In the genomic region with DNA sequence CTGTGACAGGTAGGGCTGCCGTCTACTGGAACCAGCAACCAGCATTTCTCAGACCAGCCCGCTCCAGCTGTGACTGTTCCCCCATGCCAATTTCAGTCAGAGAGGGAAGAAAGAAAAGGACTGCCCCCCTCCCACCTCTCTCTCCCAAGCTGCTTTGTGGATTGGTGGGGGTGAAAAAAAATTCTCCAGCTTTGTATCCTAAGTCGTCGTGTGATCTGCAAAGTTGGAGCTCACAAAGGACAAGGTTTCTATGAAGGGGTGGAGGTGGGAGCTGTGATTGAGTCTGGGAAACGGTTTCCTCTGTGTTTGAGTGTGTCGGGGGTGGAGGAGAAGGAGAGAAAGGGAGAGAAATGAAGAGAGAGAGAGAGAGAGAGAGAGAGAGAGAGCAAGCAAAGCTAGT, we compare ENCODE assay signal across 26 mouse cellular contexts. TPM values are rescaled to one million over a fixed set of nuclear protein-coding genes. Genes with fewer than 3 reads are reported as not detected.
DNase-seq lines count a peak whose midpoint lies in the region; ATAC-seq and TF ChIP-seq lines count a peak whose summit lies in the region.
"Had no signal": no experiment of that assay in that cellular context is flagged by ENCODE, and none has a peak within 500 bp of the region (broad histone marks: within the 10 kb centered on the region; RNA-seq: fewer than 3 reads in every experiment).

No protein-coding gene starts in this region.

- 36% methylated on average over 6 of the region's 6 CpGs for WGBS in forebrain, embryonic 15.5 days

- no peaks in the 10 kb centered on the region for H3K36me3 ChIP-seq in forebrain, embryonic 15.5 days
- H3K36me3 ChIP-seq: G1E had no signal

- no peaks in the 10 kb centered on the region for H3K9me3 ChIP-seq in forebrain, embryonic 15.5 days

- TF ChIP-seq CTCF in brain, embryonic 14.5 days (IDR thresholded peaks at IDR 0.05; ENCODE audit: borderline replicate concordance, extremely low read depth, insufficient read depth, insufficient read length): no peak

- no peak overlapping the region for H3K27ac ChIP-seq in forebrain, embryonic 15.5 days (replicated peaks)

- no peak for TF ChIP-seq POLR2A in brain, embryonic 14.5 days (IDR thresholded peaks at IDR 0.05; ENCODE audit: borderline replicate concordance, extremely low read depth, insufficient read depth, insufficient read length, poor library complexity, severe bottlenecking)

- peaks cover 11% of the 10 kb centered on the region for H3K4me1 ChIP-seq in forebrain, embryonic 15.5 days

- H3K4me3 ChIP-seq in forebrain, embryonic 15.5 days: no peak overlapping the region

- no peak for DNase-seq in frontal cortex, postnatal 36 days (ENCODE audit: low spot score in 2 of 2)
- DNase-seq in brain, adult 2 months (ENCODE audit: low read depth, low spot score): peak; percentile 69
- DNase-seq in brain, embryonic 14.5 days (ENCODE audit: low read depth): peak; percentile 19
- no peak for DNase-seq in testis, postnatal 10 days (ENCODE audit: low spot score)
- DNase-seq in heart, adult 8-10 months (ENCODE audit: low spot score): no peak
- DNase-seq: adrenal gland, adult 8-10 months; adrenal gland, postnatal 25 days; B cell, adult 2 months; cerebellum, adult 11 months; cerebellum, adult 11-12 months; cerebellum, adult 18-20 months; cerebellum, adult 2 months had no signal

- ATAC-seq in frontal cortex, adult (ENCODE audit: low TSS enrichment): peak; percentile 45; the same call in 1 of the 2 replicates
- 0 out of 2 replicates have a peak, but pooled peaks have one; percentile 13 for ATAC-seq in neutrophil, adult 5-6 weeks (ENCODE audit: extremely low read depth, insufficient number of reproducible peaks, low FRiP score, poor library complexity, severe bottlenecking)
- ATAC-seq in forebrain, embryonic 15.5 days (replicated peaks): no peak
- ATAC-seq: activated CD4-positive, CD25-positive, alpha-beta regulatory T cell, adult 4 months; CD4-positive, CD25-positive, alpha-beta regulatory T cell, adult 4 months; Patski had no signal

- H3K4me2 ChIP-seq in forebrain, embryonic 15.5 days (replicated peaks): no peak overlapping the region

- H3K9ac ChIP-seq in forebrain, embryonic 15.5 days (replicated peaks): no peak overlapping the region

- no peaks in the 10 kb centered on the region for H3K27me3 ChIP-seq in forebrain, embryonic 15.5 days

RNA-seq across cellular contexts. Expression of a gene that starts 9.6 kb away (rescaled TPM):
- polyA plus RNA-seq in brain, embryonic 14.5 days (2012; rRNA removed): 11.4 and 12.0 TPM in 2 replicates
- under 0.01 TPM in 1 of 2 replicates, not detected in the other for total RNA-seq in neutrophil, adult 5-6 weeks (2017)
- total RNA-seq in heart, adult 8-10 months (2022): under 1 TPM in 1 of 4 experiments, not detected in 3; 0.03 TPM
- 2.3 and 2.6 TPM in 2 replicates for polyA plus RNA-seq in forebrain, embryonic 15.5 days (2015; fragmentation: Nextera tagmentation; extraction: Ambion mirVana)
- total RNA-seq: adrenal gland, adult 18-20 months; adrenal gland, adult 2 months; adrenal gland, postnatal 14 days; adrenal gland, postnatal 25 days; adrenal gland, postnatal 36 days; CH12.LX; MEL had no signal
- polyA plus RNA-seq: activated CD4-positive, CD25-positive, alpha-beta regulatory T cell, adult 4 months; adrenal gland, adult 2 months; C2C12; CD4-positive, CD25-positive, alpha-beta regulatory T cell, adult 4 months; G1E; Patski had no signal

Comparison
In these comparisons a context has a peak if more than half of its experiments do, and no peak if none do; other contexts are left out.
1. DNase-seq: peak in brain, adult 2 months (single experiment) and brain, embryonic 14.5 days (single experiment); none in frontal cortex, postnatal 36 days (0 of 2), testis, postnatal 10 days (single experiment) and heart, adult 8-10 months (single experiment).